Mouse (Mus musculus): ENCODE results near the gene Gpr68. TPM values are rescaled to one million over a fixed set of nuclear protein-coding genes. Genes with fewer than 3 reads are reported as not detected.
A peak's percentile ranks its signal among the peaks of the same experiment; 100 is the strongest.

The Gpr68 gene
- polyA plus RNA-seq, 1 experiment from 2014 or later: 0.34 TPM

- ATAC-seq (ENCODE audit: low FRiP score, low TSS enrichment): no peak
- peaks cover 51% of the 10 kb centered on the region for H3K36me3 ChIP-seq (ENCODE audit: control insufficient read depth, insufficient read depth, low read length)
- 93% methylated on average over 9 of the region's 9 CpGs for WGBS
Observed at GRCm38 (mm10) chr12:100928286-100928685, 20.3 kb upstream of the Gpr68 start.

GRCm38 (mm10) chr12:100925644-100926619, 17.9 kb upstream of the Gpr68 start:
- WGBS: 75% methylated on average over 14 of the region's 14 CpGs

More at GRCm38 (mm10) chr12:100928286-100928685, 20.3 kb upstream of the Gpr68 start:
- Histone ChIP-seq H3K9me3 (ENCODE audit: control insufficient read depth, low read length) (no peaks in the 10 kb centered on the region), H3K27ac (ENCODE audit: low read depth, low read length) (no peak overlapping the region), H3K9ac (ENCODE audit: low read depth, low read length) (no peak overlapping the region), H3K4me3 (ENCODE audit: low read length) (no peak overlapping the region), H3K4me1 (ENCODE audit: control insufficient read depth, insufficient read depth, low read length) (no peaks in the 10 kb centered on the region), H3K27me3 (ENCODE audit: control insufficient read depth, insufficient read depth, low read length) (no peaks in the 10 kb centered on the region), H3K4me2 (replicated peaks; ENCODE audit: low read depth, low read length) (no peak overlapping the region)

GRCm38 (mm10) chr12:100924646-100925339, 16.8 kb upstream of the Gpr68 start:
- no peaks in the 10 kb centered on the region for H3K4me1 ChIP-seq (ENCODE audit: control insufficient read depth, insufficient read depth, low read length)
- no peak for ATAC-seq (ENCODE audit: low FRiP score, low TSS enrichment)
- H3K9ac ChIP-seq (ENCODE audit: low read depth, low read length): no peak overlapping the region
- no peaks in the 10 kb centered on the region for H3K9me3 ChIP-seq (ENCODE audit: control insufficient read depth, low read length)
- H3K4me3 ChIP-seq (ENCODE audit: low read length): no peak overlapping the region
- H3K36me3 ChIP-seq (ENCODE audit: control insufficient read depth, insufficient read depth, low read length): peaks cover 48% of the 10 kb centered on the region
- 78% methylated on average over 15 of the region's 15 CpGs for WGBS
- H3K27me3 ChIP-seq (ENCODE audit: control insufficient read depth, insufficient read depth, low read length): no peaks in the 10 kb centered on the region
- H3K4me2 ChIP-seq (replicated peaks; ENCODE audit: low read depth, low read length): no peak overlapping the region
- H3K27ac ChIP-seq (ENCODE audit: low read depth, low read length): no peak overlapping the region

More at GRCm38 (mm10) chr12:100925644-100926619, 17.9 kb upstream of the Gpr68 start:
- no peaks in the 10 kb centered on the region for H3K27me3 ChIP-seq (ENCODE audit: control insufficient read depth, insufficient read depth, low read length)
- no peak overlapping the region for H3K4me2 ChIP-seq (replicated peaks; ENCODE audit: low read depth, low read length)
- no peak overlapping the region for H3K9ac ChIP-seq (ENCODE audit: low read depth, low read length)
- H3K4me1 ChIP-seq (ENCODE audit: control insufficient read depth, insufficient read depth, low read length): no peaks in the 10 kb centered on the region
- no peaks in the 10 kb centered on the region for H3K9me3 ChIP-seq (ENCODE audit: control insufficient read depth, low read length)
- no peak overlapping the region for H3K27ac ChIP-seq (ENCODE audit: low read depth, low read length)
- no peak overlapping the region for H3K4me3 ChIP-seq (ENCODE audit: low read length)
- peaks cover 52% of the 10 kb centered on the region for H3K36me3 ChIP-seq (ENCODE audit: control insufficient read depth, insufficient read depth, low read length)
- ATAC-seq (ENCODE audit: low FRiP score, low TSS enrichment): peak; percentile 65; the same call in 1 of the 2 replicates

GRCm38 (mm10) chr12:100910731-100911130, 2.7 kb upstream of the Gpr68 start:
- no peak for ATAC-seq (ENCODE audit: low FRiP score, low TSS enrichment)
- no peak overlapping the region for H3K27ac ChIP-seq (ENCODE audit: low read depth, low read length)
- H3K4me3 ChIP-seq (ENCODE audit: low read length): no peak overlapping the region
- WGBS: 63% methylated on average over 12 of the region's 12 CpGs
- H3K4me1 ChIP-seq (ENCODE audit: control insufficient read depth, insufficient read depth, low read length): no peaks in the 10 kb centered on the region
- no peak overlapping the region for H3K9ac ChIP-seq (ENCODE audit: low read depth, low read length)
- no peak overlapping the region for H3K4me2 ChIP-seq (replicated peaks; ENCODE audit: low read depth, low read length)
- H3K36me3 ChIP-seq (ENCODE audit: control insufficient read depth, insufficient read depth, low read length): peaks cover 8% of the 10 kb centered on the region; the same call in 1 of the 2 replicates
- H3K9me3 ChIP-seq (ENCODE audit: control insufficient read depth, low read length): no peaks in the 10 kb centered on the region
- H3K27me3 ChIP-seq (ENCODE audit: control insufficient read depth, insufficient read depth, low read length): peaks cover 3% of the 10 kb centered on the region

GRCm38 (mm10) chr12:100909765-100910164, 1.8 kb upstream of the Gpr68 start:
- WGBS: 54% methylated on average over 6 of the region's 6 CpGs
- no peak for ATAC-seq (ENCODE audit: low FRiP score, low TSS enrichment)
- peaks cover 3% of the 10 kb centered on the region for H3K27me3 ChIP-seq (ENCODE audit: control insufficient read depth, insufficient read depth, low read length)
- H3K9me3 ChIP-seq (ENCODE audit: control insufficient read depth, low read length): no peaks in the 10 kb centered on the region
- peaks cover 7% of the 10 kb centered on the region; the same call in 1 of the 2 replicates for H3K36me3 ChIP-seq (ENCODE audit: control insufficient read depth, insufficient read depth, low read length)
- no peak overlapping the region for H3K4me3 ChIP-seq (ENCODE audit: low read length)
- no peak overlapping the region for H3K27ac ChIP-seq (ENCODE audit: low read depth, low read length)
- no peak overlapping the region for H3K4me2 ChIP-seq (replicated peaks; ENCODE audit: low read depth, low read length)
- H3K9ac ChIP-seq (ENCODE audit: low read depth, low read length): no peak overlapping the region
- no peaks in the 10 kb centered on the region for H3K4me1 ChIP-seq (ENCODE audit: control insufficient read depth, insufficient read depth, low read length)

GRCm38 (mm10) chr12:100908298-100909034, 468 bp upstream of the Gpr68 start:
- peak overlapping the region; percentile 53 for H3K9ac ChIP-seq (ENCODE audit: low read depth, low read length)
- H3K4me3 ChIP-seq (ENCODE audit: low read length): peak overlapping the region; percentile 43
- no peaks in the 10 kb centered on the region for H3K9me3 ChIP-seq (ENCODE audit: control insufficient read depth, low read length)
- H3K4me1 ChIP-seq (ENCODE audit: control insufficient read depth, insufficient read depth, low read length): no peaks in the 10 kb centered on the region
- peaks cover 3% of the 10 kb centered on the region for H3K27me3 ChIP-seq (ENCODE audit: control insufficient read depth, insufficient read depth, low read length)
- no peak overlapping the region for H3K27ac ChIP-seq (ENCODE audit: low read depth, low read length)
- peak overlapping the region; percentile 91 for H3K4me2 ChIP-seq (replicated peaks; ENCODE audit: low read depth, low read length)
- H3K36me3 ChIP-seq (ENCODE audit: control insufficient read depth, insufficient read depth, low read length): peaks cover 5% of the 10 kb centered on the region; the same call in 1 of the 2 replicates
- WGBS: 18% methylated on average over 10 of the region's 10 CpGs
- ATAC-seq (ENCODE audit: low FRiP score, low TSS enrichment): 0 out of 2 replicates have a peak, but pooled peaks have one; percentile 22

- Histone ChIP-seq H3K9me3 (ENCODE audit: control insufficient read depth, low read length) (no peaks in the 10 kb centered on the region), H3K4me1 (ENCODE audit: control insufficient read depth, insufficient read depth, low read length) (no peaks in the 10 kb centered on the region), H3K4me2 (replicated peaks; ENCODE audit: low read depth, low read length) (no peak overlapping the region), H3K27ac (ENCODE audit: low read depth, low read length) (no peak overlapping the region), H3K36me3 (ENCODE audit: control insufficient read depth, insufficient read depth, low read length) (no peaks in the 10 kb centered on the region), H3K27me3 (ENCODE audit: control insufficient read depth, insufficient read depth, low read length) (peaks cover 3% of the 10 kb centered on the region), H3K9ac (ENCODE audit: low read depth, low read length) (no peak overlapping the region), H3K4me3 (ENCODE audit: low read length) (no peak overlapping the region)
- no peak for ATAC-seq (ENCODE audit: low FRiP score, low TSS enrichment)
- 84% methylated on average over 5 of the region's 5 CpGs for WGBS
Observed at GRCm38 (mm10) chr12:100906861-100907260, 1.1 kb downstream of the Gpr68 start.

- Histone ChIP-seq H3K27ac (ENCODE audit: low read depth, low read length) (no peak overlapping the region), H3K36me3 (ENCODE audit: control insufficient read depth, insufficient read depth, low read length) (no peaks in the 10 kb centered on the region), H3K4me2 (replicated peaks; ENCODE audit: low read depth, low read length) (no peak overlapping the region), H3K9me3 (ENCODE audit: control insufficient read depth, low read length) (no peaks in the 10 kb centered on the region), H3K4me1 (ENCODE audit: control insufficient read depth, insufficient read depth, low read length) (peaks cover 9% of the 10 kb centered on the region), H3K27me3 (ENCODE audit: control insufficient read depth, insufficient read depth, low read length) (peaks cover 18% of the 10 kb centered on the region), H3K4me3 (ENCODE audit: low read length) (no peak overlapping the region), H3K9ac (ENCODE audit: low read depth, low read length) (no peak overlapping the region)
- 86% methylated on average over 9 of the region's 9 CpGs for WGBS
- ATAC-seq (ENCODE audit: low FRiP score, low TSS enrichment): no peak
Observed at GRCm38 (mm10) chr12:100903761-100904160, 4.2 kb downstream of the Gpr68 start.
